Mouse (Mus musculus): ENCODE measurements around the gene Ydjc. TPM values are rescaled to one million over a fixed set of nuclear protein-coding genes. Genes with fewer than 3 reads are reported as not detected.

Gene Ydjc
- 3.9 and 5.3 TPM in 2 replicates for polyA plus RNA-seq (2014; fragmentation: Nextera tagmentation; extraction: Ambion mirVana)

DNA sequence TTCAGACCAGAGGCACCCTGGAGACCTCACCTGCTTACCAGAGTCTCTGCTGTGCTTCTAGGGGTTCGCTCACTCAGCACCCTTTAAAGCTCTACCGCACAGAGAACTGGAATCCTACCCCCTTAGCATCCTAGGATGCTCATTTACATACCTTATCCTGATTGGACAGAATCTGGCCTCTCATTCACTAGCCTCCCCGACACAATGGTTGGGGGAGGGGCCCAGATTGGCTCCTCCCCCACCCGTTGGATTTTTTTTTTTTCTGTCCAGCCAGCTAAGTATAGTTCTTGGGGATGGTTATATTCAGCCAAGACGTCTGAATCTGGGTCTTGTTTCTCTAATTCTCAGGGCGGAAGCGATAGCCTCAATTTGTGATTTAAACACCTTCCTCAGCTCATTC is at the start of gene Ydjc:
Gene Ydjc (plus strand): TSS at position 283 of the 400 bp plus-strand sequence.
- 25% methylated on average over 7 of the region's 7 CpGs for WGBS
- peaks cover 6 to 9% of the 10 kb centered on the region in 2 experiments; a peak in 3 of 4 replicates for H3K4me1 ChIP-seq (ENCODE audit: control insufficient read depth in 2 of 2, insufficient read depth in 2 of 2, low read length in 2 of 2)
- no peaks in the 10 kb centered on the region for H3K27me3 ChIP-seq (ENCODE audit: control insufficient read depth, insufficient read depth, low read length)
- no peaks in the 10 kb centered on the region for H3K9me3 ChIP-seq (ENCODE audit: control insufficient read depth, low read length)
- no peaks in the 10 kb centered on the region for H3K36me3 ChIP-seq (ENCODE audit: control insufficient read depth, insufficient read depth, low read length)
- no peak for ATAC-seq (ENCODE audit: insufficient number of reproducible peaks, insufficient read depth, low FRiP score, low read depth)
- H3K4me3 ChIP-seq (ENCODE audit: control insufficient read depth in 1 of 2, insufficient read depth in 1 of 2, low read depth in 1 of 2, low read length in 2 of 2), result no peak within 1 kb of the TSS
- no peak within 1 kb of the TSS for H3K4me2 ChIP-seq (ENCODE audit: low read length)
- no peak within 1 kb of the TSS for H3K9ac ChIP-seq (ENCODE audit: low read length)
- H3K27ac ChIP-seq (replicated peaks in 1 of 2; ENCODE audit: control insufficient read depth in 1 of 2, insufficient read depth in 1 of 2, low read depth in 2 of 2, low read length in 2 of 2), result no peak within 1 kb of the TSS

DNA sequence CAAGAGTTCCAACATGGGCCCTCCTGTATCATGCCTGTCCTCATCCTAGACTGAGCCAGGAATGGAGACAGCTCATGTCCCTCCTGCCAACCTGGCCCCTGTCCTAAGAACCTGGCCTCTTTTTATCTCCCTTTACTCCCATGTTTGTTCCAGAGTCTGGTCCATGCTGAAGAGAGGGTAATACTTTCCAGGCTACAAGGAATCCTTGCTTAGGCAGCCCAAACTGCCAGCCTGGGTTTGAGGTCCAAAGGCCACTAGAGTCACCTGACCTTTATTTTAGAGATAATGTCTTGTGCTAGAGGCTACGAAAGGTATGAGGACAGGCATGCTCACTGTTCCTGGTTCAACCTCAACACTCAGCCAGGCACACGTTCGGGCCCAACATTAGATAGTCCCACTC is 47.5 kb upstream of the Ydjc start:
- no peaks in the 10 kb centered on the region for H3K27me3 ChIP-seq (ENCODE audit: control insufficient read depth, insufficient read depth, low read length)
- ATAC-seq (ENCODE audit: insufficient number of reproducible peaks, insufficient read depth, low FRiP score, low read depth), result no peak
- peaks cover 96% of the 10 kb centered on the region for H3K36me3 ChIP-seq (ENCODE audit: control insufficient read depth, insufficient read depth, low read length)
- H3K4me3 ChIP-seq (ENCODE audit: control insufficient read depth in 1 of 2, insufficient read depth in 1 of 2, low read depth in 1 of 2, low read length in 2 of 2), result no peak overlapping the region
- H3K27ac ChIP-seq (replicated peaks in 1 of 2; ENCODE audit: control insufficient read depth in 1 of 2, insufficient read depth in 1 of 2, low read depth in 2 of 2, low read length in 2 of 2), result no peak overlapping the region
- no peak overlapping the region for H3K9ac ChIP-seq (ENCODE audit: low read length)
- H3K9me3 ChIP-seq (ENCODE audit: control insufficient read depth, low read length), result no peaks in the 10 kb centered on the region
- H3K4me1 ChIP-seq (ENCODE audit: control insufficient read depth in 2 of 2, insufficient read depth in 2 of 2, low read length in 2 of 2), result no peaks in the 10 kb centered on the region
- WGBS, result 79% methylated on average over 3 of the region's 3 CpGs
- H3K4me2 ChIP-seq (ENCODE audit: low read length), result no peak overlapping the region

DNA sequence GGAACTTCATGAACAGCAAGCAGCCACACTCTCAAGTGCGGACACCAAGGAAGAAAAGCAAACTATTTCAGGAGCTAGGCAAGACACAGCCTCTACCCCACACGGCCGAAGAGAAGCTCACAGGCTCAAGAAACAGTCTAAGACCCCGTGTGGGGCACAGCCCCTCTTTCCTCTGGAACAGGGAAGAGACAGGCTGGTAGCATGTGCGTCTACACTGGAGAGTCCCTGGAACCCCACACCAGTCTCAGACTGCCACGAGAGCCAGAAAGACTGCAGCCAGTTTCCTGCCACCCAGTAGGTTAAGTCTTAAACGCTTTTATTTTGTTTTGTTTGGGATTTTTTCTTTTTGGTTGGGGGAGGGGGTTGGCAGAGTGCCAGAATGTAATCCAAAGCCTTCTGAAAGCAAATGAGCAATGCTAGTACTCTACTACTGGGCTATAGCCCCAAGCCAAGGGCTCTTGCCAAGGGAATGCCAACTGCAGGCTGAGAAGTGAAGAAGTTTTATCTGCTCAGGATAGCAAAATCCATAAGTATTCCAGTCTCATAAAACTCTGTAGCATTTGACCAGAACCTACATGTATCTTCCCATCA is 41.7 kb upstream of the Ydjc start:
- no peak for ATAC-seq (ENCODE audit: insufficient number of reproducible peaks, insufficient read depth, low FRiP score, low read depth)
- H3K4me2 ChIP-seq (ENCODE audit: low read length), result no peak overlapping the region
- H3K4me1 ChIP-seq (ENCODE audit: control insufficient read depth in 2 of 2, insufficient read depth in 2 of 2, low read length in 2 of 2), result no peaks in the 10 kb centered on the region
- H3K4me3 ChIP-seq (ENCODE audit: control insufficient read depth in 1 of 2, insufficient read depth in 1 of 2, low read depth in 1 of 2, low read length in 2 of 2), result no peak overlapping the region
- H3K27ac ChIP-seq (replicated peaks in 1 of 2; ENCODE audit: control insufficient read depth in 1 of 2, insufficient read depth in 1 of 2, low read depth in 2 of 2, low read length in 2 of 2), result no peak overlapping the region
- WGBS, result 72% methylated on average over 7 of the region's 7 CpGs
- H3K27me3 ChIP-seq (ENCODE audit: control insufficient read depth, insufficient read depth, low read length), result no peaks in the 10 kb centered on the region
- H3K9me3 ChIP-seq (ENCODE audit: control insufficient read depth, low read length), result no peaks in the 10 kb centered on the region
- H3K9ac ChIP-seq (ENCODE audit: low read length), result no peak overlapping the region
- peaks cover 92% of the 10 kb centered on the region for H3K36me3 ChIP-seq (ENCODE audit: control insufficient read depth, insufficient read depth, low read length)

DNA sequence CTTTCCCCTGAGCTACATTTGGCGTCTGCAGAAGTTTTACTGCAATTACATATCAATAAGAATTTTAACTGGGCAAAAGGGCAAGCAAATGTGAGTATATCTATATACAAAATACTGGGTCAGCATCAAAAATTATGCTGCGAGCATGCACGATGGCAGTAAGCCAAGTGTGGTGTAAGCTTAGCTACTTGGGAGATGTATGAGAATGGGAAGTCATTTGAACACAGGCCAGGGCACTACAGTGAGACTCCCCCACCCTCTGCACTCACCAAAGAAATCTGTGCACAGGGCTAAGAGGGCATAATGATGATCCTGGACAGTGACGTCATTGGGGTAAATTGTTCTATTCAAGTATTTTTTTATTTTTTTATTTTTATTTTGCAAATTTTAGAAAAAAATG is 39.8 kb upstream of the Ydjc start:
- Histone ChIP-seq H3K36me3 (ENCODE audit: control insufficient read depth, insufficient read depth, low read length) (peaks cover 86% of the 10 kb centered on the region), H3K4me1 (ENCODE audit: control insufficient read depth in 2 of 2, insufficient read depth in 2 of 2, low read length in 2 of 2) (peaks cover 0 to 2% of the 10 kb centered on the region in 2 experiments; a peak in 2 of 4 replicates), H3K27me3 (ENCODE audit: control insufficient read depth, insufficient read depth, low read length) (no peaks in the 10 kb centered on the region), H3K27ac (replicated peaks in 1 of 2; ENCODE audit: control insufficient read depth in 1 of 2, insufficient read depth in 1 of 2, low read depth in 2 of 2, low read length in 2 of 2) (no peak overlapping the region), H3K4me3 (ENCODE audit: control insufficient read depth in 1 of 2, insufficient read depth in 1 of 2, low read depth in 1 of 2, low read length in 2 of 2) (no peak overlapping the region), H3K9me3 (ENCODE audit: control insufficient read depth, low read length) (no peaks in the 10 kb centered on the region), H3K4me2 (ENCODE audit: low read length) (no peak overlapping the region), H3K9ac (ENCODE audit: low read length) (no peak overlapping the region)
- WGBS, result 75% methylated on average over 4 of the region's 4 CpGs
- ATAC-seq (ENCODE audit: insufficient number of reproducible peaks, insufficient read depth, low FRiP score, low read depth), result no peak

DNA sequence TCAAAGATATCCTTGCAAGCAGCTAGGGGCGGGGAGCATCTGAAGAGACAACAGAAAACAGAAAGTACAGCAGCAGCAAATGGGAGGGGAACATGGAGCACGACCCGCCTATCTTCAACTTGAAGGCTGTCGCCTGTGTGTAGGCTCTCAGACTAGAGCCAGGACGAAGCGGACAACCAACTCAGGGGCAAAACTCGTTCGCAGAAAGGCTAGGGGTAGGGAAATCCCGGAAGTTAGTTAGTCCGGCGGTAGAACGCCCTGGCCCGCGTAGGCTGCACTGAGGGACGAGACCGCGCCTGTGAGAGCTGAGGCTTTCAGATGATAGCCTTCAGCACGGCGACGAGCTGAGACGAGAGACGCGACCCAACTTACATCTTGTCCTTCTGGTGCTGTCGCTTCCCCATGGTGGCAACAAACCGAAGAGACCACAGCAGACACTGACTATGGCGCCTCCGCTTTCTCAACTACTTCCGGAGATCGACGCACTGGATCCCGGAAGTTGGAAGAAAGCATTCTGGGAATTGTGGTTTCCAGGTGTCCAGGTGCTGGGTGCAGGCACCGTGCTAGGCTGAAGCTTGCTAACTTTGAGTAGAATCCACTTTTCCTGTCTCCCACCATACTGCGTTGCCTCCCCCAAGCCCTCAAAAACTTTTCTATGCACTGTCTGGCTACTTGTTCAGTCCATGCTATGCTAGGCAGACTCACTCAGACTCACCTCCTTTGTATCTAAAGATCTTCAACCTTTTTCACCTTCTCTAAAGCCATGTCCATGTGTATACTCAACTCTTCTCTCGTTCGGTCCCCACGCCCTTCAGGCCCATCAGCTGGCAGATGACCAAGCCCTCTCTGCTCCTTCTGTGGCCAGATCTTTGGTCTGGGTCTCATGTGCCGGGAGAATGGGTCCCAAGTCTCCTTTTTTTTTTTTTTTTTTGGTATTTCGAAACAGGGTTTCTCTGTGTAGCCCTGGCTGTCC is 33.4 kb upstream of the Ydjc start, which contains the start of gene Ppil2:
Gene Ppil2 (minus strand): TSS at position 487 of the 973 bp plus-strand sequence.
- ATAC-seq (ENCODE audit: insufficient number of reproducible peaks, insufficient read depth, low FRiP score, low read depth), result peak; percentile 37; the same call in 1 of the 2 replicates
- Histone ChIP-seq H3K36me3 (ENCODE audit: control insufficient read depth, insufficient read depth, low read length) (peaks cover 51% of the 10 kb centered on the region), H3K9me3 (ENCODE audit: control insufficient read depth, low read length) (no peaks in the 10 kb centered on the region), H3K27me3 (ENCODE audit: control insufficient read depth, insufficient read depth, low read length) (no peaks in the 10 kb centered on the region), H3K4me3 (ENCODE audit: control insufficient read depth in 1 of 2, insufficient read depth in 1 of 2, low read depth in 1 of 2, low read length in 2 of 2) (peak within 1 kb of the TSS; percentile 78 to 89), H3K4me2 (ENCODE audit: low read length) (peak within 1 kb of the TSS; percentile 77), H3K27ac (replicated peaks in 1 of 2; ENCODE audit: control insufficient read depth in 1 of 2, insufficient read depth in 1 of 2, low read depth in 2 of 2, low read length in 2 of 2) (peak within 1 kb of the TSS; percentile 42 to 59), H3K4me1 (ENCODE audit: control insufficient read depth in 2 of 2, insufficient read depth in 2 of 2, low read length in 2 of 2) (peaks cover 2 to 9% of the 10 kb centered on the region in 2 experiments; a peak in 2 of 4 replicates), H3K9ac (ENCODE audit: low read length) (peak within 1 kb of the TSS; percentile 80)
- 9% methylated on average over 38 of the region's 38 CpGs for WGBS

DNA sequence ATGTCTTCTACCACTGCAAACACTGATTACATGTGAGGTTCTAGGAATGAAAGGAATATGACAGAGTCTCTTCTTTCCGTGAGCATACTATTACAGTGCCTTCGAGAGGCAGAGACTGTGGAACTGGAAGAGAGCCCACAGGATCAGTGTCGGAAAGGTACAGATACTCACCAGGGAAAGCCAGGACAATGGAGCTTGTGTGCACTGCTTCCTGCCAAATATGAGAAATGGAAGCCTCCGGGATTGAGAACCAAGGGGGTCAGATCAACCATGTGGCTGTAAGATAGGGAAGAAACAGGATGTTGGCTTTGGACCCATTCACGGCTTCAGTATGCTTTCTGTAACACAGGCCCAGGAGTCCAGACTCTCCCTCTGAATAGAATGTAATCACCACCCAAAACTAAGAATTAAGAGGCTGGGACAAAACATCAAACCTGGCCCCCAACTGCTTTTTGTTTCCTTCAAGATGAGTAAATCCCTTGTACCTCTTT is 27.1 kb upstream of the Ydjc start:
- Histone ChIP-seq H3K4me3 (ENCODE audit: control insufficient read depth in 1 of 2, insufficient read depth in 1 of 2, low read depth in 1 of 2, low read length in 2 of 2) (no peak overlapping the region), H3K36me3 (ENCODE audit: control insufficient read depth, insufficient read depth, low read length) (peaks cover 52% of the 10 kb centered on the region), H3K4me2 (ENCODE audit: low read length) (no peak overlapping the region), H3K27ac (replicated peaks in 1 of 2; ENCODE audit: control insufficient read depth in 1 of 2, insufficient read depth in 1 of 2, low read depth in 2 of 2, low read length in 2 of 2) (peak overlapping the region; percentile 71 to 85), H3K9ac (ENCODE audit: low read length) (no peak overlapping the region), H3K27me3 (ENCODE audit: control insufficient read depth, insufficient read depth, low read length) (no peaks in the 10 kb centered on the region), H3K9me3 (ENCODE audit: control insufficient read depth, low read length) (no peaks in the 10 kb centered on the region), H3K4me1 (ENCODE audit: control insufficient read depth in 2 of 2, insufficient read depth in 2 of 2, low read length in 2 of 2) (no peaks in the 10 kb centered on the region)
- ATAC-seq (ENCODE audit: insufficient number of reproducible peaks, insufficient read depth, low FRiP score, low read depth), result 0 out of 2 replicates have a peak, but pooled peaks have one; percentile 49
- WGBS, result 69% methylated on average over 5 of the region's 5 CpGs

DNA sequence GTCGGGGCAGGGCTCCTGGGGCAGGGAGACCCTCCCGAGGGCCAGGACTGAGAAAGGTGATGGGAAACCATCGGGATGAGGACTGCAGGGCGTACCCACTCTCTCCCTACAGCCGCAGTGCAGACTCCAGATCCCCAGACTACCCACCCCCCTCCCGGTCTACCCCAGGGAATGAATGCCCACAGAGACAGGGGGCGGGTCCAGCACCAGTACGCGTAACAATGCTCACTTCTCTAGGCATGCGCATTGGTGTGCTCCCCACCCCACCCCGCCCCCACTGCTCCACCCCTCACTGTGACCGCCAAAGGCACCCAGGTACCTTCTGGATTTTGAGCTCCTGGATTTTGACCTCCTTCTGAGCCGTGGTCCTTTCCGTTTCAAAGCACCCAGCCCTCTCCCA is 22.9 kb upstream of the Ydjc start:
- Histone ChIP-seq H3K9me3 (ENCODE audit: control insufficient read depth, low read length) (no peaks in the 10 kb centered on the region), H3K4me1 (ENCODE audit: control insufficient read depth in 2 of 2, insufficient read depth in 2 of 2, low read length in 2 of 2) (peaks cover 10 to 16% of the 10 kb centered on the region in 2 experiments), H3K27me3 (ENCODE audit: control insufficient read depth, insufficient read depth, low read length) (no peaks in the 10 kb centered on the region), H3K4me2 (ENCODE audit: low read length) (no peak overlapping the region), H3K4me3 (ENCODE audit: control insufficient read depth in 1 of 2, insufficient read depth in 1 of 2, low read depth in 1 of 2, low read length in 2 of 2) (no peak overlapping the region), H3K9ac (ENCODE audit: low read length) (no peak overlapping the region), H3K27ac (replicated peaks in 1 of 2; ENCODE audit: control insufficient read depth in 1 of 2, insufficient read depth in 1 of 2, low read depth in 2 of 2, low read length in 2 of 2) (no peak overlapping the region), H3K36me3 (ENCODE audit: control insufficient read depth, insufficient read depth, low read length) (peaks cover 32% of the 10 kb centered on the region)
- ATAC-seq (ENCODE audit: insufficient number of reproducible peaks, insufficient read depth, low FRiP score, low read depth), result no peak
- 81% methylated on average over 13 of the region's 14 CpGs for WGBS

Measured in heart, embryonic 14.5 days (tissue).